Mouse (Mus musculus): ENCODE measurements around the gene Pax3.

The Pax3 gene

GRCm38 (mm10) chr1:78198319-78198940 lies 1.5 kb upstream of the Pax3 start:
- peak; percentile 48 for DNase-seq (ENCODE audit: low read depth, low spot score)

DNA sequence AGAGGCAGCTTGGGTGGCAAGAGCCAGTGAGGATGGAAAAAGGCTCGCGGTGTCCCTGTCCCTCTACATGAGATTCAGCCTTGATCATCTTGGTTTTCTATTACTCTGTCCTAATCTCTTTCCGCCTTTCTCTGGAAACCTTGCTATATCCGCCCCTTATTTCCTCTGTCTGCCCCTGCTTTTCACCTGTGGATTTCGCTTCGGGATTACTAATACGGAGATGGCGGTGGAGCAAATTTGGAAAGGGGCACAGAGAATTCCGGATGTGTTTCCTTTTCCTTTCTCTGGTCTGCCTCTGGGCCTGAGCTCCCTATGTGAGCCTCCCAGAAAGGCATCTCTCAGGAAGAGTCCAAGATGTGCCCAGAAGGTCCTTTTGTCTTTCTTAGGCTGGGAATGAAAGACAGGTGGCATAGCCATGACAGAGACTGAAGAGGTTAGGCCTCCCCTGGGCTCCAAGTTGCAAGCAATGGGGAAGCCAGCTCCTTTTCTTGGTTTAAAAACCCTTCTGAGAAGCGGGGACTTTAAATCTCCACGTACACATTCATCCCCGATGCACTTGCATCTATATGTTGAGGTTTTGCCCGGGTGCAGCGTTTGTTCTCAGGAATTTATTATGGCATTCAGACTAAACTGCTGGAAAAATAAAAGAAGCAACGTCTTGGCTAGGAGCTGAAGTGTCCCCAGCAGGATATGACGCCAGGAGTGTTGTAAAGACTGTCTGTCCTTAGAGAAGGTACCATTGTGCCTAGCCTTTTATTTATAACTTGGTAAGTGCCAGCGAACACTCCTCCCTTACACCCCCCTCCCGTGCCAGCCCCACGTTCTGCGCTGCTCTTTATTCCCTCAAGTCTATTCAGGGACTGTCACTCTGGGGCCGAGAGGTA lies 659 bp upstream of the Pax3 start:
- peak; percentile 23 for DNase-seq (ENCODE audit: low read depth, low spot score)

DNA sequence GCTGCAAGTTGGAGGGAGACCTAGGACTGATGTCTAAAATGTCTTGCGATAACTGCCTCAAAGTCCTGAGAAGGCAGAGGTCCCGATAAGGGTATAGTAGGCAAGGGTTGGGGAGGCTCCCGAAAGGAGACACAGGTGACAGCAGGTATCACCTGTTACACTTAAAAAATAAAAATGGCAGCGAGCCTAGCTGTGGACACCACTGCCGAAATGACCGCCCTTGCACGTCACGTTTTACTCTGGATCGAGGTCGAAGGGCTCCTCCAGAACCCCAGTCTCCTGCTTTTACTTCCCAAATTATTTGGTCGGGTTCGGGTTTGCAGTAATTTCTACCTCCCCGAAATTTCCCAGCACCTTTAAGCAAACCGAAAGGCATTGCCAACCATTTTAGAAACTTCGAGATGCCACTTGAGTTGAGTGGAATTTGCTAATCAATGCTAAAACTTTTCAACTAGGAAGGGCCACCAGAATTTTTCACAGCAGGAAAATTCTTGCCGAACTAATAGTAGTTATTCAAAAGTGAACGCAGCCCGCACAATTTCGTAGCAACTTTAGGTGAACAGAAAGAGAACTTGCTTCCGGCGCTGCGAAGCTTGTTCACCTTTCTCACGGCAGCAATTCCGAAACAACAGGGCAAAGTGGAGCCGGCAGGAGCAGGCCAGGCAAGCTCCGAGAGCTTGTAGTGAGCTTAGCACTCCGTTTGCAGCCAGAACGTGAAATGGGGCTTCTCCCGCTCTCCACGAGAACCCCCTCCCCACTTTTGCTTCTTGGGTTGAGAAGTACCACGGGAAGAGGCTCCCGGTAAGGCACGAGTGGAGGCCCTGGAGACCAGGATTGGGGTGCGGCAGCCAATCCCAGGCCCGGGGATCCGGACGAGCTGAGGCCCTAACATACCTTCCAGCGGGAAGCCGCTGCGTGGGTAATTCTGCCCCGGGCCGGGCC lies 892 bp downstream of the Pax3 start:
- DNase-seq (ENCODE audit: low read depth, low spot score), result peak; percentile 71

- DNase-seq (ENCODE audit: low read depth, low spot score), result peak; percentile 43
Measured at GRCm38 (mm10) chr1:78195145-78195544, 1.8 kb downstream of the Pax3 start.

- no peak for DNase-seq (ENCODE audit: low read depth, low spot score)
Measured at GRCm38 (mm10) chr1:78194381-78195047, 2.4 kb downstream of the Pax3 start.

GRCm38 (mm10) chr1:78193465-78193991 lies 3.4 kb downstream of the Pax3 start:
- peak; percentile 24 for DNase-seq (ENCODE audit: low read depth, low spot score)

DNA sequence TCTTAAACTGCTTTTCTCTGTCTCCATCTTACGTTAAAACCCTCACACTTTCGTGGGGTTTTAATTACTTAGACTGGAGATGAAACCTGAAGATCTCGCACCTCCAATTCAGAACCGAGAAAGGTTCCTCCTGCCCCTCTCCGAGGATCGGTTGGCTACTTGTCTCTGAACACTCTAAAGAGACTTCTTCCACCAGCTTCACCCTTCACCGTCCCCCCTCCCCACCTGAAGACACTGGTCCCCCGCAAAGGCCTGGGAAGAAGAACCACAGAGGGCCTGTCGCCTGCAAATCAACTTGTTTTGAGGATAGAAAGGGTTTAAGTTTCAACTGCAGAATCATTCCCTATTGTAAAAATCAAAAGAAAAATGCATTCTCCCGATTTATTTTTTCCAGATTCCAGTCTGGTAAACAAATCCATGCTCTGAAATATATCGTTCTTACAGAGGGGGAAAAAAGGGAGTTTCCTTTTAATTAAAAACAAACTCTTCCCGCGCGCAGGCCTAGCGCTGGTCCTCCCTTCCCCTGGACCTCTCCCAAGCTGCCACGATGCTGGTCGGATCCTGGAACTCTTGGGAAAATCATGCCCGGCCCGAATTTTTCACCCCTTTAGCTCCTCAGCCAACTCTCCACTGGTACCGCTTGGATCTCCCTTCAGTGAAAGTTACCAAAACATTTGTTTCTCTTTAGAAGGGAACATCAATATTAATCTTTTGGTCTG lies 4.0 kb downstream of the Pax3 start:
- peak; percentile 52 for DNase-seq (ENCODE audit: low read depth, low spot score)

DNA sequence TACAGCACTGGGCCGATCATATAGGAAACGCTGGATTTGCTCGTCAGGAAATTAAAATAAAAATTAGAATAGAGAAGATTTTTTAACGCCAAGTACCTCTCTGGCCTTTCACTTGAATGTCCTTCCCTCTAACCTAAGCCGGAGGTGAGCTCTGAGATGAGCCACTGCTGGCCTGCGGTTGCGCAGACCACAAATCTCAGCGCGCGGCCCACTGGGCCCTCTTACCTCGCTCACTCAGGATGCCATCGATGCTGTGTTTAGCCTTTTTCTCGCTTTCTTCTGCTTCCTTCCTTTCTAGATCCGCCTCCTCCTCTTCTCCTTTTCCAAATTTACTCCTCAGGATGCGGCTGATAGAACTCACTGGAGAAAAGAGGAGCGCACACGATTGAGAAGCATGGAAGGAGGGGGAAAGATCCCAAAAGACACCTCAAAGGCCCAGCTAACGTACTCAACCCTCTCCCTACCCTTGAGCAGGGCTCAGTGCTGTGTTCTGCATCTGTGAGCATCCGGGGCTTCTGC lies 4.7 kb downstream of the Pax3 start:
- peak; percentile 38 for DNase-seq (ENCODE audit: low read depth, low spot score)

DNA sequence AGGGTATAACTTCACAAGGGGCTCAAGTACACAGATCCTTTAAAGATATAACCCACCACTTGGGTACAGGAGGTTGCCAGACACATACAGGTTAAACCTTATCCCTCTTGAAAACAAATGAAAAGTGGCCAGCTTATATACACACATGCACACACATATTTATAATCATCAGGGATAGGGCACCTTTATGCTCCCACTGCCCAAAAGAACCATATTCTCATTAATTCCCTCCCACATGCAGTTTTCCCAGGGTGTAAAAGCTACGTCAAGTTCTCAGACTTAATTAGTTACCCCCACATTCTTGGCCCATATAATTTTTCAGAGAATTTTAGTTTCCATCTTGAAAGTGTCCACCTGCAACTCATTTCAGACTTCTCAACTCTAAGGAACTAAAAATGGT lies 5.2 kb downstream of the Pax3 start:
- no peak for DNase-seq (ENCODE audit: low read depth, low spot score)

- no peak for DNase-seq (ENCODE audit: low read depth, low spot score)
Measured at GRCm38 (mm10) chr1:78191331-78191730, 5.6 kb downstream of the Pax3 start.

DNA sequence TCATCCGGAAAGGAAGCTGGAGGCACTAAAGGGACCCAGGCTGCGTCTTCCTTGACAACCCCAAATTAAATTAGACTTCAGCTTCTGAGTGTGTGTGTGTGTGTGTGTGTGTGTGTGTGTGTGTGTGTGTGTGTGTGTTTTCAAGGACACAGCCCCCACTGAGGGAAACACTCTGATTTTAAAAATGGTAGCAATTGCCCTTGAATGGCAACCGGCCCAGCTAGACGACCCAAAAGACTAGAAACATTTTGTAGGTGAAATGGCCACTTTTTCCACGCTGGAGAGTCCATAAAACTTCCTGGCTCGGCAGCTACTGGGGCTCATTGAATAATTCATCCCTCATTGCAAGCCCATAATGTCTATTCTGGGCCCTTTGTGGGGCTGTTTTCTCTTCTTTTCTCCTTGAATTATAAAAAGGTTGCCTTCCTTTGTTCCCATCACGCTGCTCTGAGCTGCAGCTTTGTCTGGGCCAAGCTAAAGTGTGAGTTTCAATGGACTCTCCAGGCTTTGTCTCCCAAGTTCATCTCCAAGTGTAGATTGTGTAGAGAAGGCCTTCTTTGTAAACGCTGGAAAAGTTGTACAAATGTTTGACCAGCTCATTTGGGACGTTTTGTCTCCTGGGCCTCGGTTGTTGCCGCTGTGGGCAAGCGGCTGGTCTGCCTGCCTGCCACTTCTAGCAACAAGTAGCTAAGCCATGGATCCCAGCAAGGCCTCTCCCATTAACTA lies 6.4 kb downstream of the Pax3 start:
- no peak for DNase-seq (ENCODE audit: low read depth, low spot score)

- DNase-seq (ENCODE audit: low read depth, low spot score), result peak; percentile 76
Measured at GRCm38 (mm10) chr1:78189501-78190345, 7.2 kb downstream of the Pax3 start.

DNA sequence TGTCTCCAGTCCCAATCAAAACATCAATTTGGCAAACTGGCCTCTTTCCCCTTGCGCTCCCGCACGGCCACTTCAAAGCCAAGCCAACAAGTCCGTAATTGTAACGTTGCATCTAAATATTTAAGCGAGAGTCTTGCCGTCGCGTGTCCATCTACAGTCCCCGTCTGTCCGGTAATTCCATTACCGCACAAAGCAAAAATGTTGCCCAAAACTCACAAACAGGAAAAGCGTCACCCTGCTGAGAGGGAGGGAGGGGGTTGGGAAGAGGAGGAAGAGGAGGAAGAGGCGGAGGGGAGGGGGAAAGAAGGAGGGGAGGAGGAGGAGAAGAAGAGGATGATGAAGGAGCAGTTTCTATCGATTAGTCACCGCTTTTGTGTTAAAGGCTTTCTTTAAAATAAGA lies 7.9 kb downstream of the Pax3 start:
- DNase-seq (ENCODE audit: low read depth, low spot score), result peak; percentile 54

DNA sequence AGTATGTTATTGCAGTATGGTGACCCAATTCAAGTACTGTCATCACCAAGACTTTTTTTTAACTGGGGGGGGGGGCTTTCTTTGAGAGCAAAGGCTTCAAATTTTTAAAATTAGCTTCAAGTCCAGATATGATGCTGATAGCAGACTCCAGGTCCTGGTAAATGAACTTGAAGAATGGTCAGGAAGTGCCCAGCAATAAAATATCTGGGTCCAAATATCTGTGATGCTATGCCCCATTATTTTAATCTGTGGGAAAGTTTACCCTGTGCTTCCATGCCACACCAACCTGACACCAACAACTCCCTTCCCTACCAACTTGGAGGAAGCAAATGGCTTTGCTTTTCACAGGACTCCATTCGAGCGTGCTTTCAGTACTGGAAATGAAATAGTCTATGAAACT lies 8.6 kb downstream of the Pax3 start:
- DNase-seq (ENCODE audit: low read depth, low spot score), result no peak

- DNase-seq (ENCODE audit: low read depth, low spot score), result no peak
Measured at GRCm38 (mm10) chr1:78187788-78188173, 9.2 kb downstream of the Pax3 start.

DNA sequence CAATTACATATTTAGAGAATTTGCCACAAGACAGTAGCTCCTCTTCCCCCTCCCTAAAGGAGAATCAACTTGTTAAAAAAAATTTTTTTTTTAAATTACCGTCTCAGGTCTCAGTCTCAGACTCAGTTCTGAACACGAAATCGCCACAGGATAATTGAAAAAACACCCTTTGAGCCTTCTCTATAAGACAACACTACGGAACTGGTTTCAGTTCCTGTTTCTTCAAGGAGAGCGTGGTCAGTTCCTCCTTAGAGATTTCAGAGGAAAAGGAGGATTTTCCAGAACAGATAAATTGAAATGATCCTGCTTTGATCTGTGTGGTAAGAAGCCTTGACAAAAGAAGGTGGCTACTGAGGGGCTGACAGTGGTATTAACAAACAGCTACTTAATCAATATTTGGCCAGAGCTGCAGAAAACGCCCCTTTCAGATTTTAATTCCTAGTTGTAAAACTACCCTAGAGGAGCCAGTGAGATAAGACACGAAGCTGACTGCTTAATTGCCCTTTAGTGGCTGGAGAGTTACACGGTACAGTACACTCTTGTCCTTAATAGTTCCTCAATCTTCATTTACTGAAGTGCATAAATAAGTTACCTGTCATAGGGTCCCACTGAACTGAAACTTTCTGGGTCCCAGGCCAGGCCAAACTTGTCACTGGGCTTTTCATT lies 9.7 kb downstream of the Pax3 start:
- DNase-seq (ENCODE audit: low read depth, low spot score), result no peak

- no peak for DNase-seq (ENCODE audit: low read depth, low spot score)
Measured at GRCm38 (mm10) chr1:78182954-78183353, 14.0 kb downstream of the Pax3 start.

DNA sequence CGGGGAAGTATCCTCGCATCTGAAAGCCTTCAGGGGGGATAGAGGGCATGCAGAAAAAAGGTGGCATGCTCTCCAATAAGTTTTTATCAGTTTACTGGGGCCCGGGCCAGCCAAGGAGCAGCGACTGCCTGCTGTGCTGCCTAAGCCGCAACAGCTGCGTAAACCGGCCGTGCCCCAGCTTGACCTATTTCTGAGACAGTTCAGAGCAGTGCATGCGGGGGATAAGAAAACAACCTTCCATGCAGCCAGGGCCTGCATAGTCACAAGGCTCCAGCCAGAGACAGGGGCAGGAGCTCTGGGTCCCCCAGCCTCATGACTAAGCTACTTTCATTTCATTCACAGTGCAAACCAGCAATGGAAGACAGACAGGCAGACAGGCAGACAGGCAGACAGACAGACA lies 15.1 kb downstream of the Pax3 start:
- no peak for DNase-seq (ENCODE audit: low read depth, low spot score)

Data from ES-CJ7 (cell line).